Mouse (Mus musculus) olfactory bulb, adult 2 months (tissue): ENCODE results near the gene Gm3045.

ENCODE experiments used
- CTCF ChIP-seq: fragments of 200-500 bp; IDR thresholded peaks from 2 replicates; pipeline ENCODE4 v1.5.1; 2012; ENCODE audit warnings: low read depth, mild to moderate bottlenecking, low read length, moderate library complexity; ENCODE audit not compliant: insufficient read depth
- POLR2A ChIP-seq: fragments of 200-500 bp; IDR thresholded peaks from 2 replicates; pipeline ENCODE4 v1.6.1; 2012; ENCODE audit warnings: mild to moderate bottlenecking, low read depth, low read length, moderate library complexity; ENCODE audit not compliant: insufficient read depth

DNA sequence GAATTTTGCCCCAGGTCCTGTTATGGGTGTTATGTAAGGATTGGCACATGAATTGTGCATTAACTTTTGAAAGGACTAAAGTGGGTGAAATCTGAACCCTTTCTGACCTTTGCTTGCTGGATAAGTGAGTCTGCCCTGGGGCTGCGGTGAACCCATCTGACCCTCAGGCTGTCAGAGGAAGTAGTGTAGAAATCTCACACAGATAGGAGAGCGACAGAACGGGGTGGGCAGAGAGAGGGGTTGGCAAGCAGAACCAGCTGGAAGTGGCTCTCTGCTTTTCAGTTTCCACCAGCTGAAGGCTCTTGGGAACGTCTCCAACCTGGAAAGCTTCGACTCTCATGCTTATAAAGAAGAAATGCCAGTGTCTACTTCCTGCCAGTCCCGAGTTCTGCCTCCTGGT, 50.9 kb downstream of the Gm3045 start:
- TF ChIP-seq POLR2A, result no peak
- no peak for TF ChIP-seq CTCF
